Mouse (Mus musculus): ENCODE measurements at regions not wholly inside any gene's neighbourhood (a gene's known extent, or its start where the extent isn't known, plus 50 kb on each side); places are given as distances from the start of the nearest gene placed in this dataset.

DNA sequence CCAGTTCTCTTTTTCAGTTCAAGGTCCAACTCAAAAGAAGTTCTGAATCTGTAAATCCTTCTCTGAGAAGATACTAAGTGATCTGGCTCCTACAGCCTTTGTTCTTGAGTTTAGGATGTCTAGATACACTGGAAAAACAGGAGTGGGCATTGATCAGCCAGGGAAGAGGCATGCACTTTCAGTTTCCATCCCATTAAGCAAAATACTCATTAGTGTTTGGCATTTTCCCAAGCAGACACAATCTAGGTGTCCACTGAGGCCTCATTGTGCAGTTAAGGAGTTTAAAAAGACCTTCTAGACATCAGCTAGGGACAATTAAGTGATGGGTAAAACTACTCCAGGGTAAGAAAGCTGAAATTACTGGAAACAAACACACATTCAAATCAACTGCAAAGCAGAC, 74.3 kb upstream of the Zfp770 start:
- in situ Hi-C loops (cut with MboI; ENCODE audit: low pct_unique_long_range_greater_than_20kb) = no loop called here
- CTCF ChIA-PET = no interaction called here
- POLR2A ChIA-PET = no interaction called here
- no peak for ATAC-seq
- no peak for TF ChIP-seq CTCF (IDR thresholded peaks at IDR 0.05)
- DNase-seq (ENCODE audit: low read depth, low spot score) = no peak
- peaks cover 65% of the 10 kb centered on the region for H3K27me3 ChIP-seq

GRCm38 (mm10) chr2:114260397-114261071, 59.3 kb upstream of the Zfp770 start:
- in situ Hi-C loops (cut with MboI; ENCODE audit: low pct_unique_long_range_greater_than_20kb) = loop anchor here (5.0 to 25.0 kb wide), 2 partner anchors 1577 to 1852 kb away; no protein-coding TSS in a partner anchor
- peaks cover 11% of the 10 kb centered on the region for H3K27me3 ChIP-seq
- DNase-seq (ENCODE audit: low read depth, low spot score) (peak; percentile 3), ATAC-seq (peak; percentile 92)
- CTCF ChIA-PET = no interaction called here
- POLR2A ChIA-PET = no interaction called here
- TF ChIP-seq CTCF (IDR thresholded peaks at IDR 0.05) = peak; percentile 88

GRCm38 (mm10) chr2:114259539-114259938, 58.3 kb upstream of the Zfp770 start:
- POLR2A ChIA-PET = no interaction called here
- CTCF ChIA-PET = no interaction called here
- in situ Hi-C loops (cut with MboI; ENCODE audit: low pct_unique_long_range_greater_than_20kb) = loop anchor here (25.0 kb wide), 1 partner anchor 1578 kb away; no protein-coding TSS in a partner anchor
- DNase-seq (ENCODE audit: low read depth, low spot score) (no peak), ATAC-seq (no peak)
- peaks cover 20% of the 10 kb centered on the region for H3K27me3 ChIP-seq
- no peak for TF ChIP-seq CTCF (IDR thresholded peaks at IDR 0.05)
